Mouse (Mus musculus) midbrain, embryonic 10.5 days (tissue): ENCODE data around the gene Bphl. TPM values are rescaled to one million over a fixed set of nuclear protein-coding genes. Genes with fewer than 3 reads are reported as not detected.
A peak's percentile ranks its signal among the peaks of the same experiment; 100 is the strongest.
"Not testable (repeated sequence)": the region's sequence is repeated elsewhere in the genome, so short reads cannot be mapped to it uniquely, and the experiment has no call there.

ENCODE experiments used
- DNase-seq: peaks from one replicate; pipeline ENCODE4 v3.0.0-alpha.2; 2017; ENCODE audit warnings: low spot score
- H3K27ac ChIP-seq: fragments of 300-500 bp; sonication (generic); replicated peaks from 2 replicates; pipeline ENCODE4 v1.5.1; 2016; ENCODE audit warnings: mild to moderate bottlenecking
- H3K27me3 ChIP-seq: fragments of 300-500 bp; sonication (generic); 2 replicates; pipeline ENCODE4 v1.6.1; 2016; ENCODE audit warnings: low read depth, mild to moderate bottlenecking; ENCODE audit not compliant: poor library complexity, severe bottlenecking
- H3K36me3 ChIP-seq: fragments of 300-500 bp; sonication (generic); 2 replicates; pipeline ENCODE4 v1.6.1; 2016; ENCODE audit warnings: mild to moderate bottlenecking, moderate library complexity
- H3K4me1 ChIP-seq: fragments of 300-500 bp; sonication (generic); 2 replicates; pipeline ENCODE4 v1.6.1; 2016
- H3K4me3 ChIP-seq: fragments of 300-500 bp; sonication (generic); 2 replicates; pipeline ENCODE4 v1.5.1; 2016; ENCODE audit warnings: mild to moderate bottlenecking, moderate library complexity
- H3K9me3 ChIP-seq: fragments of 300-500 bp; sonication (generic); replicated peaks from 2 replicates; pipeline ENCODE4 v1.6.1; 2016; ENCODE audit warnings: mild to moderate bottlenecking
- WGBS: fragments of 180-500 bp; shearing (Covaris S2); methylation state at CpG from one replicate; pipeline ENCODE4 v1.1.7; 2016; 5-methylcytosine and 5-hydroxymethylcytosine counted together
- polyA plus RNA-seq: library from polyadenylated mRNA; unstranded; fragments of >200 nt; fragmentation: Nextera tagmentation; extraction: Ambion mirVana; gene quantifications from 2 replicates; pipeline ENCODE4 v1.2.1, GENCODE M21; 2016

Bphl gene
- polyA plus RNA-seq, 1 experiment from 2014 or later = 31.6 TPM

DNA sequence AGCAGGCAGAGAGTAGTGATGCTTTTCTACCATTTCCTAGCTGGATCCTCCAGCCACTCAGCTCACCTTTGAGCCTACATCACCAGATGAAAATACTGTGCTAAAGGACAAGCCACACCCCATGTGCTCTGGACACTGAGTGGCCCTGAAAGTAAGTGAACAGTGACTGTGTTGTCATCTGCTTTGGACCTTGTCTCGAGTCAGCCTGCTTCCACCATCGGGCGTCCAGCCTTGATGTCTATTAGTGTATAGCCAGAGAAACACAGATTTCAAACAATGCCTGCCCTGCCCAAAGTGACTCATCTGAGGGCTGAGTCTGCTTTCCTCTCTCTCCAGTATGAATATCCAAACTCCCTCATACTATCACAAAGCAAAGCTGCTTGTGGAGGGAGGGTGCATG lies 42.4 kb downstream of the Bphl start:
- no peaks in the 10 kb centered on the region for H3K9me3 ChIP-seq
- H3K27me3 ChIP-seq = peaks cover 25% of the 10 kb centered on the region
- no peak overlapping the region for H3K4me3 ChIP-seq
- H3K36me3 ChIP-seq = peaks cover 12% of the 10 kb centered on the region
- DNase-seq = no peak
- H3K27ac ChIP-seq = no peak overlapping the region
- H3K4me1 ChIP-seq = peaks cover 34% of the 10 kb centered on the region
- WGBS = 91% methylated on average over 3 of the region's 3 CpGs

GRCm38 (mm10) chr13:34081926-34082325 lies 44.5 kb downstream of the Bphl start:
- Histone ChIP-seq H3K4me1 (peaks cover 17% of the 10 kb centered on the region), H3K27me3 (peaks cover 25% of the 10 kb centered on the region), H3K27ac (no peak overlapping the region), H3K4me3 (no peak overlapping the region), H3K9me3 (no peaks in the 10 kb centered on the region), H3K36me3 (no peaks in the 10 kb centered on the region)
- WGBS = 87% methylated on average over 4 of the region's 4 CpGs
- no peak for DNase-seq

DNA sequence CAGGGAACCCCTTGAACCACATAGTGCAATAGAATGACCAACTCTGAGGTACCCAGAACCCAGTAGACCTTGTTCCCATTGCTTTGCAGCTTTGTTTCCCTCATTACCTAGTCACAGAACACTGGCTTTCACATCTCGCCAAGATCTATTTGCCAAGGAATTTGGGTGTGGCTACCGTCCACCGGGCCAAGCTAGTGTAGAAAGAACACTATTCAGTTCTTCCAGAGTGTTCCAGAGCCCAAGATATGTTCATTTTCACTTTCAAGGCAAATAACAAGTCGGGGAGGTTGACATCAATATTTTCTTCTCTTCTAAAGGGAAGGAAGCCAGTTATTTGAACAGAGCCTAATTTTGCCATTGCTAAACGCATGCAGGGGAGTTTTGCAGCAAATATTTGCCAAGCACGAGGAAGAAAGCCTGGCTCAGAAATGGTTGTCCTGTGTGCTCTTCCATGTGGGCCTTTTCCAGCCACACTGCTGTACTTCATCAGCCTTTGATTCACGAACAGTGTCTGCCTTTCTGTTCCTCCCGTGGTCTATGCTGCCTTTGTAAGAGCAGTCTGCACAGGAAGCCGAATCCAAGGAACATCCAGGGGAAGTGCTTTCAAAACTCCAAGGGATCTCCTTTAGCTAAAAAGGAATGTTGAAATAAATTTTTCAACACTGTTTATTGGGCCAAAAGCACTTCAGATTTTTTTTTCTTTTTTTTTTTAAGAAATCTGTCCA lies 46.8 kb downstream of the Bphl start:
- no peak overlapping the region for H3K4me3 ChIP-seq
- 81% methylated on average over 9 of the region's 9 CpGs for WGBS
- peaks cover 23% of the 10 kb centered on the region for H3K4me1 ChIP-seq
- H3K27ac ChIP-seq = no peak overlapping the region
- no peaks in the 10 kb centered on the region for H3K9me3 ChIP-seq
- H3K27me3 ChIP-seq = peaks cover 14% of the 10 kb centered on the region
- DNase-seq = no peak
- no peaks in the 10 kb centered on the region for H3K36me3 ChIP-seq

DNA sequence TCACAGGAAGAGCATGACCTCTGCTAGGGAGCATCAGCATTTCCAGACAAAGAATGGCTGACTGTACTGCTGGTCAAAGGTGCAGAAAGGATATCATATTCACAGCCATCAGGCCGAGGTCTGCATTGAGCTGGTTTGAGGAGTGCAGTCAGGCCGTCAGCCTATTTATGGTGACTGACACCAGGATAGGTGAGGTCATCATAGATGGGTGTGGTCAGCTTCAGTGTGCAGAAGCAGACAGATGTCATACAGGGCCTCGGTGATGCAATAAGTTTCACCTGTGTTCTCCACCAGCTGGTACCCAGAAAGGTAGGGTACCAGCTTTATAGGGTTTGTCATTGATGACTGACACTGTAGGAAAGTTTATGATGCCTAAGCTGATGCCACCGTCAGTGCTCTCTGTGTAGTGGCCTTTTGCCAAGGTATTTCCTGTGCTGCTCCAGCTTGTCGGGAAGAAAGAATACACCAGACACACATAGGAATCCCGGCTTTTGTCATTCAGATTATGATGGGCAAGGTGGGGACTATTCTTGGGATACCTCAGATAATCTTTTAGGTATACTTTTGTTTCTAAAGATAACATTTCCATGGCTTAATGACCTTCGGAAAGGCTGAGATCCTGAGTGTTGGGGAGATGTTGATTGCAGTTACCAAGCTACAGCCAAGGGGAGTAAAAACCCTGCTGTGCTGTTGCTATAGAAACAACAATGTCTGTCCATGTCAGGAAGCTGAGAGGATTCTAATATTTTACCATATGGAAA lies 49.8 kb downstream of the Bphl start:
- Histone ChIP-seq H3K4me3 (no peak overlapping the region), H3K9me3 (no peaks in the 10 kb centered on the region), H3K27me3 (no peaks in the 10 kb centered on the region; the same call in 1 of the 2 replicates), H3K4me1 (peaks cover 33% of the 10 kb centered on the region), H3K36me3 (no peaks in the 10 kb centered on the region), H3K27ac (peak overlapping the region; percentile 79; the same call in 1 of the 2 replicates)
- WGBS = 69% methylated on average over 7 of the region's 7 CpGs
- DNase-seq = no peak

DNA sequence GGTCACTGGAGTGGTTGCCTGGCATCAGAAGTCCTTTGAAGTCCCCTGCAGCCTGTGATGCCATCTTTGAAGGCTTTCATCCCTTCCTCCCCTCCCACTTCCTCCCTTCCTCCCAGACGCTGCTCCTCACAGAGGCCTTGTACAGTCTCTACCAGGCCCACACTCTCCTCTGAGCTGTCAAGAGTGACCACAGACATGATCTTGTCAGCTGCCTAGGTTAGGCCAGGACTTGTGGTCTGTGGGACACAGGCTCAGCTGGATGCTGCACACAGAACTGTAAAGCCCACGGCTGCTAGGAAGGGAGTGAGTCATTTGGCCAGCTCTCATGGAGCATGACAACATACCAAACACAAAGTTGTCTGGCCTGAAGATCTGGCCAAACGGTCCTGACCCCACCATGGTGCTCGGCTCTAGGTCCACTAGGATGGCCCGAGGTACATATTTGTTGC lies 50.8 kb downstream of the Bphl start:
- WGBS = 68% methylated on average over 5 of the region's 5 CpGs

GRCm38 (mm10) chr13:34088871-34089288 lies 51.5 kb downstream of the Bphl start:
- 52% methylated on average over 7 of the region's 7 CpGs for WGBS
- H3K27ac ChIP-seq = peak overlapping the region; percentile 79
- H3K9me3 ChIP-seq = no peaks in the 10 kb centered on the region
- peak; percentile 61 for DNase-seq
- H3K4me3 ChIP-seq = peak overlapping the region; percentile 31; the same call in 1 of the 2 replicates
- H3K27me3 ChIP-seq = no peaks in the 10 kb centered on the region; the same call in 1 of the 2 replicates
- peaks cover 33% of the 10 kb centered on the region for H3K4me1 ChIP-seq
- no peaks in the 10 kb centered on the region for H3K36me3 ChIP-seq

More for the DNA sequence above, 50.8 kb downstream of the Bphl start:
- H3K4me3 ChIP-seq, H3K36me3 ChIP-seq, H3K9me3 ChIP-seq, DNase-seq, H3K27me3 ChIP-seq: not testable (repeated sequence)
- Histone ChIP-seq H3K4me1 (peaks cover 33% of the 10 kb centered on the region), H3K27ac (peak overlapping the region; percentile 79)

DNA sequence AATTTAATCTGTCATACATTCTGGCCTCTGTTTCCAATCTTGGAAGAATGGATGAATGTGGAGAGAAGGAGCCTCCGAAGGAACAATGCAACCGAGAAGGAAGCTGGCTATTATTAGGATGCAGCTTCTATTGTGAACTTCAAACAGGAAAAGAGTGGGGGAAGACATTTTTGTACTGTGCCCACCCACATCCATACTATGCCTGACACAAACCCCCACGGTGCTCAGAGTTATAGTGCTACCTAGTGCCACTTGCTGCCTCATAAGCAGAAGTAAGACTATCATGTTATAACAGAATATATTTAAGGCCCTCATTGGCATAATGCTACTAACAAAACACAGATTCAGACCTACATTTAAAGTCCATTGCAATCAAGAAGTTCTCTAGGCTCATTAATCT lies 52.0 kb downstream of the Bphl start:
- 65% methylated on average over 3 of the region's 3 CpGs for WGBS
- Histone ChIP-seq H3K4me3 (no peak overlapping the region), H3K27me3 (no peaks in the 10 kb centered on the region; the same call in 1 of the 2 replicates), H3K4me1 (peaks cover 33% of the 10 kb centered on the region), H3K9me3 (no peaks in the 10 kb centered on the region), H3K27ac (peak overlapping the region; percentile 79), H3K36me3 (no peaks in the 10 kb centered on the region)
- no peak for DNase-seq

- WGBS = 35% methylated on average over 7 of the region's 7 CpGs
- peak overlapping the region; percentile 29 for H3K4me3 ChIP-seq
- H3K4me1 ChIP-seq = peaks cover 27% of the 10 kb centered on the region
- no peaks in the 10 kb centered on the region for H3K36me3 ChIP-seq
- DNase-seq = peak; percentile 56
- H3K27me3 ChIP-seq = no peaks in the 10 kb centered on the region
- no peaks in the 10 kb centered on the region for H3K9me3 ChIP-seq
- H3K27ac ChIP-seq = peak overlapping the region; percentile 84
Observed at GRCm38 (mm10) chr13:34095542-34096435, 58.4 kb downstream of the Bphl start.

GRCm38 (mm10) chr13:34096455-34096854 lies 59.1 kb downstream of the Bphl start:
- Histone ChIP-seq H3K27me3 (no peaks in the 10 kb centered on the region), H3K9me3 (no peaks in the 10 kb centered on the region), H3K27ac (peak overlapping the region; percentile 84), H3K36me3 (no peaks in the 10 kb centered on the region), H3K4me1 (peaks cover 27% of the 10 kb centered on the region), H3K4me3 (no peak overlapping the region; the same call in 1 of the 2 replicates)
- DNase-seq = no peak
- WGBS = 66% methylated on average over 4 of the region's 4 CpGs

DNA sequence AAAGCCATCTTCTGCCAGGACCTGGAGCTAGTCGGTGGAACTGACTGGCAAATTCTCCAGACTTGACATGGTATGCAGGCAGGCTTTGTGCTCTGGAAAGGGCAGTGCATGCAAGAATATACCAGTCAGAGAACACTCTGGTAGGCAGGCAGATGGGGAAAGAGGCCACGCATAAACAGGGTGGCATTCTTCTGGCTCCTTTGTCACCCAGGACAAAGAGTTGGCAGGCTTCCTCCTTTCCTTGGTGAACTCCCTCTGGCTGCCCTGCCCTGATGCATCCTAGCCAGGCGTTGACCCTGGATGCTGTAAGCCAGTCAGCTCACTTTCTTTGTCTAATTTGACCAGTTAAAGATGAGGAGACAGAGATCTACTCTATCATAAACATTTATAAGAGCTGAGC lies 59.7 kb downstream of the Bphl start:
- Histone ChIP-seq H3K4me1 (peaks cover 27% of the 10 kb centered on the region), H3K27me3 (no peaks in the 10 kb centered on the region), H3K4me3 (no peak overlapping the region), H3K36me3 (no peaks in the 10 kb centered on the region), H3K27ac (peak overlapping the region; percentile 84), H3K9me3 (no peaks in the 10 kb centered on the region)
- 72% methylated on average over 3 of the region's 3 CpGs for WGBS
- no peak for DNase-seq

GRCm38 (mm10) chr13:34100733-34101132 lies 63.3 kb downstream of the Bphl start:
- Histone ChIP-seq H3K9me3 (no peaks in the 10 kb centered on the region), H3K27me3 (no peaks in the 10 kb centered on the region), H3K36me3 (no peaks in the 10 kb centered on the region), H3K4me3 (no peak overlapping the region), H3K4me1 (peaks cover 16% of the 10 kb centered on the region), H3K27ac (no peak overlapping the region)
- DNase-seq = no peak
- 81% methylated on average over 3 of the region's 3 CpGs for WGBS

DNA sequence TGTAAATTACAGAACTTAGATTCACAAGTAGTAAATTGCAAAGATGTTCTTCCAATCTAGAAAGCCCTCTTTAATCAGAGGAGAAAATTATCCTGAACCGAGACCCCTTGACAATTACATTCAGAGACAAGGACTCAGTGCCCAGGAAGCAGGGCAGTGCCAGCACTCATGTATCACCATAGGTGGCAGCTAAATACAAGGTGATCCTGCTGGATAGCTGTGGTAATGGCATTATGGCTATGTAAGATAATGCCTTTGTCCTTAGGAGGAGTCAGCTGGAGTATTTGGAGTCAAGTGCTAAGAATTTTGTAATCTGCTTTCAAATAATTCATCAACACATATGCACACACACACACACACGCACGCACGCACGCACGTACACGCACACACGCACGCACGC lies 63.9 kb downstream of the Bphl start:
- DNase-seq = no peak
- no peaks in the 10 kb centered on the region for H3K36me3 ChIP-seq
- no peak overlapping the region for H3K27ac ChIP-seq
- 94% methylated on average over 10 of the region's 10 CpGs for WGBS
- H3K27me3 ChIP-seq = no peaks in the 10 kb centered on the region
- H3K4me1 ChIP-seq = peaks cover 11% of the 10 kb centered on the region
- no peak overlapping the region for H3K4me3 ChIP-seq
- H3K9me3 ChIP-seq = no peaks in the 10 kb centered on the region
